Mouse (Mus musculus) liver, postnatal 0 days (tissue): ENCODE measurements at regions not wholly inside any gene's neighbourhood (a gene's known extent, or its start where the extent isn't known, plus 50 kb on each side); places are given as distances from the start of the nearest gene placed in this dataset.

Experiments used
- CTCF ChIP-seq: sonication (generic); IDR thresholded peaks from 2 replicates; pipeline ENCODE4 v1.5.1; 2016; ENCODE audit warnings: antibody characterized with exemption, low read depth
- EP300 ChIP-seq: IDR thresholded peaks from 2 replicates; pipeline ENCODE4 v1.6.1; 2016; ENCODE audit warnings: antibody characterized with exemption, low read depth, mild to moderate bottlenecking

- no peak for TF ChIP-seq CTCF
- TF ChIP-seq EP300: peak; percentile 67; the same call in 1 of the 2 replicates
These were observed 559.3 kb upstream of the Gm19410 start for GRCm38 (mm10) chr8:35206271-35206670.
